9 mouse cellular contexts compared by ENCODE assay signal in genomic region chr3:90639511-90640154, GRCm38 (mm10). TPM values are rescaled to one million over a fixed set of nuclear protein-coding genes. Genes with fewer than 3 reads are reported as not detected.
DNase-seq lines count a peak whose midpoint lies in the region; ATAC-seq and TF ChIP-seq lines count a peak whose summit lies in the region.
"Had no signal": no experiment of that assay in that cellular context is flagged by ENCODE, and none has a peak within 500 bp of the region (broad histone marks: within the 10 kb centered on the region; RNA-seq: fewer than 3 reads in every experiment).

No protein-coding gene starts in this region.

- no peak for ATAC-seq in Patski

- WGBS in heart, adult 2 months: 53% methylated on average over 7 of the region's 7 CpGs

- no peaks in the 10 kb centered on the region for H3K79me2 ChIP-seq in heart, adult 2 months (replicated peaks; ENCODE audit: control insufficient read depth, insufficient read depth, low read length)

- H3K27ac ChIP-seq in heart, adult 2 months: no peak overlapping the region
- H3K27ac ChIP-seq: liver, embryonic 15.5 days had no signal

- POLR2A ChIA-PET in Patski (lab: Charles Lee): interaction anchor here (0.6 kb wide), 1 partner anchor 164 kb away, joined by 5 read pairs; no protein-coding TSS in a partner anchor

- no peak overlapping the region for H3K4me3 ChIP-seq in heart, adult 2 months
- H3K4me3 ChIP-seq: liver, embryonic 15.5 days had no signal

- H3K9ac ChIP-seq in heart, adult 2 months (ENCODE audit: low read depth, low read length): no peak overlapping the region
- H3K9ac ChIP-seq: liver, embryonic 15.5 days had no signal

- no peak for TF ChIP-seq POLR2A in heart, adult 2 months (IDR thresholded peaks at IDR 0.05; ENCODE audit: insufficient read depth, low read depth, low read length)

- H3K27me3 ChIP-seq in heart, adult 2 months (ENCODE audit: control insufficient read depth, insufficient read depth, low read length): no peaks in the 10 kb centered on the region
- H3K27me3 ChIP-seq in Patski: no peaks in the 10 kb centered on the region
- H3K27me3 ChIP-seq: liver, embryonic 15.5 days had no signal

- peak; percentile 86 for TF ChIP-seq CTCF in heart, adult 2 months (IDR thresholded peaks at IDR 0.05)
- TF ChIP-seq CTCF in Patski (IDR thresholded peaks at IDR 0.05): peak; percentile 78

- TF ChIP-seq EP300 in heart, adult 2 months (IDR thresholded peaks at IDR 0.05; ENCODE audit: insufficient read depth, low read depth, low read length): no peak

- in situ Hi-C loops in Patski (cut with MboI; ENCODE audit: low pct_unique_long_range_greater_than_20kb): no loop called here

- intact Hi-C loops in heart, adult 2 months (cut with DNase I): no loop called here
- intact Hi-C loops in heart, postnatal 25 days (cut with DNase I): no loop called here

- CTCF ChIA-PET in Patski (lab: Charles Lee): interaction anchor here (0.9 to 3.6 kb wide), 10 partner anchors 8 to 137 kb away, joined by 3 to 21 read pairs (median 4); partner anchors contain the start of gene S100a7a

- H3K4me1 ChIP-seq in heart, adult 2 months (ENCODE audit: control insufficient read depth, insufficient read depth, low read length): no peaks in the 10 kb centered on the region; the same call in 1 of the 2 replicates
- H3K4me1 ChIP-seq: liver, embryonic 15.5 days had no signal

- H3K36me3 ChIP-seq in heart, adult 2 months (ENCODE audit: control insufficient read depth, insufficient read depth, low read length): no peaks in the 10 kb centered on the region
- H3K36me3 ChIP-seq: liver, embryonic 15.5 days had no signal

- peak in 1 of 2 experiments; percentile 41 for DNase-seq in heart, adult 2 months
- DNase-seq in heart, postnatal 25 days (ENCODE audit: low spot score): no peak
- DNase-seq in A20 (ENCODE audit: low read depth, low spot score) (peak; percentile 51), Patski (ENCODE audit: low read depth, low spot score) (no peak)
- peak; percentile 31 for DNase-seq in heart, postnatal 4 days
- peak; percentile 33 to 53 for DNase-seq in spleen, postnatal 36 days (ENCODE audit: low spot score in 2 of 2)
- DNase-seq in layer of hippocampus, adult 9-11 months: no peak
- DNase-seq in urinary bladder, postnatal 14 days (ENCODE audit: low spot score): no peak

RNA-seq across cellular contexts. Expression of gene S100a7a, which starts 14.2 kb away (rescaled TPM):
- total RNA-seq in heart, adult 2 months (2021): under 1 TPM; 0.18 to 0.57 TPM
- 0.29 and 1.0 TPM in 2 replicates for polyA plus RNA-seq in heart, adult 2 months (2012; rRNA removed)
- total RNA-seq in heart, postnatal 25 days (2021): under 1 TPM; 0.28 to 0.60 TPM
- polyA plus RNA-seq in Patski (2021): 4.9 TPM
- total RNA-seq in heart, postnatal 4 days (2021): not detected
- polyA plus RNA-seq: liver, embryonic 15.5 days had no signal

RNA-seq across cellular contexts. Expression of gene S100a6, which starts 27.0 kb away (rescaled TPM):
- 10 to 100 TPM; 65.8 to 79.9 TPM for total RNA-seq in heart, adult 2 months (2021)
- polyA plus RNA-seq in heart, adult 2 months (2012; rRNA removed): 141 and 158 TPM in 2 replicates
- total RNA-seq in heart, postnatal 25 days (2021): 10 to 100 TPM; 70.8 to 84.4 TPM
- 10,815 TPM for polyA plus RNA-seq in Patski (2021)
- 10 to 100 TPM; 72.1 to 75.9 TPM for total RNA-seq in heart, postnatal 4 days (2021)

RNA-seq across cellular contexts. Expression of gene S100a8, which starts 29.1 kb away (rescaled TPM):
- 1 to 10 TPM in 1 of 2 experiments, not detected in 1; 7.7 TPM for total RNA-seq in heart, adult 2 months (2021)
- 4.6 and 6.6 TPM in 2 replicates for polyA plus RNA-seq in heart, adult 2 months (2012; rRNA removed)
- 1 to 10 TPM in 1 of 2 experiments, under 1 TPM in 1; 0.61 to 1.6 TPM for total RNA-seq in heart, postnatal 25 days (2021)
- polyA plus RNA-seq in Patski (2021): not detected
- total RNA-seq in heart, postnatal 4 days (2021): 10 to 100 TPM in 1 of 2 experiments, 1 to 10 TPM in 1; 6.8 to 10.4 TPM

RNA-seq across cellular contexts. Expression of gene S100a5, which starts 31.3 kb away (rescaled TPM):
- total RNA-seq in heart, adult 2 months (2021): not detected
- polyA plus RNA-seq in heart, adult 2 months (2012; rRNA removed): not detected in 2 replicates
- not detected for total RNA-seq in heart, postnatal 25 days (2021)
- not detected for polyA plus RNA-seq in Patski (2021)
- total RNA-seq in heart, postnatal 4 days (2021): not detected
- polyA plus RNA-seq: liver, embryonic 15.5 days had no signal

RNA-seq across cellular contexts. Expression of gene S100a4, which starts 36.1 kb away (rescaled TPM):
- 10 to 100 TPM in 1 of 2 experiments, 1 to 10 TPM in 1; 9.9 to 11.4 TPM for total RNA-seq in heart, adult 2 months (2021)
- polyA plus RNA-seq in heart, adult 2 months (2012; rRNA removed): 20.4 and 26.3 TPM in 2 replicates
- total RNA-seq in heart, postnatal 25 days (2021): 10 to 100 TPM in 1 of 2 experiments, 1 to 10 TPM in 1; 8.0 to 11.2 TPM
- 44.0 TPM for polyA plus RNA-seq in Patski (2021)
- 1 to 10 TPM; 7.6 to 9.5 TPM for total RNA-seq in heart, postnatal 4 days (2021)

Comparison
In these comparisons a context has a peak if more than half of its experiments do, and no peak if none do; other contexts are left out.
1. DNase-seq: peak in A20 (single experiment), heart, postnatal 4 days (single experiment) and spleen, postnatal 36 days (2 of 2); none in heart, postnatal 25 days (single experiment), Patski (single experiment), layer of hippocampus, adult 9-11 months (single experiment) and urinary bladder, postnatal 14 days (single experiment).